Mouse (Mus musculus): Measurements from ENCODE around the gene Dazl.
A peak's percentile ranks its signal among the peaks of the same experiment; 100 is the strongest.
"Not testable (repeated sequence)": the region's sequence is repeated elsewhere in the genome, so short reads cannot be mapped to it uniquely, and the experiment has no call there.

The Dazl gene

GRCm38 (mm10) chr17:50284845-50285244 is 8.6 kb downstream of the Dazl start:
- DNase-seq, result no peak

GRCm38 (mm10) chr17:50261615-50262014 is 31.8 kb downstream of the Dazl start:
- DNase-seq, result not testable (repeated sequence)

GRCm38 (mm10) chr17:50260856-50261255 is 32.6 kb downstream of the Dazl start:
- no peak for DNase-seq

- DNase-seq, result no peak
Observed at GRCm38 (mm10) chr17:50246605-50247004, 46.8 kb downstream of the Dazl start.

- no peak for DNase-seq
Observed at GRCm38 (mm10) chr17:50244675-50245074, 48.8 kb downstream of the Dazl start.

GRCm38 (mm10) chr17:50243326-50243725 is 50.1 kb downstream of the Dazl start:
- DNase-seq, result no peak

GRCm38 (mm10) chr17:50237818-50238610 is 55.4 kb downstream of the Dazl start:
- no peak for DNase-seq

- DNase-seq, result peak; percentile 88
Observed at GRCm38 (mm10) chr17:50237436-50237709, 56.1 kb downstream of the Dazl start.

GRCm38 (mm10) chr17:50236702-50237435 is 56.6 kb downstream of the Dazl start:
- DNase-seq, result no peak

- DNase-seq, result no peak
Observed at GRCm38 (mm10) chr17:50235943-50236701, 57.3 kb downstream of the Dazl start.

- no peak for DNase-seq
Observed at GRCm38 (mm10) chr17:50233956-50234355, 59.5 kb downstream of the Dazl start.

GRCm38 (mm10) chr17:50232821-50233220 is 60.6 kb downstream of the Dazl start:
- no peak for DNase-seq

- peak; percentile 15 for DNase-seq
Observed at GRCm38 (mm10) chr17:50231206-50231605, 62.2 kb downstream of the Dazl start.

GRCm38 (mm10) chr17:50229534-50229933 is 63.9 kb downstream of the Dazl start:
- DNase-seq, result no peak

All from kidney, postnatal 10 days (tissue).